Mouse (Mus musculus): Measurements from ENCODE around the gene Rab30. TPM values are rescaled to one million over a fixed set of nuclear protein-coding genes. Genes with fewer than 3 reads are reported as not detected.

Rab30 gene
- total and polyA plus RNA-seq, 2 experiments from 2014 or later = 6.1 to 7.3 TPM

DNA sequence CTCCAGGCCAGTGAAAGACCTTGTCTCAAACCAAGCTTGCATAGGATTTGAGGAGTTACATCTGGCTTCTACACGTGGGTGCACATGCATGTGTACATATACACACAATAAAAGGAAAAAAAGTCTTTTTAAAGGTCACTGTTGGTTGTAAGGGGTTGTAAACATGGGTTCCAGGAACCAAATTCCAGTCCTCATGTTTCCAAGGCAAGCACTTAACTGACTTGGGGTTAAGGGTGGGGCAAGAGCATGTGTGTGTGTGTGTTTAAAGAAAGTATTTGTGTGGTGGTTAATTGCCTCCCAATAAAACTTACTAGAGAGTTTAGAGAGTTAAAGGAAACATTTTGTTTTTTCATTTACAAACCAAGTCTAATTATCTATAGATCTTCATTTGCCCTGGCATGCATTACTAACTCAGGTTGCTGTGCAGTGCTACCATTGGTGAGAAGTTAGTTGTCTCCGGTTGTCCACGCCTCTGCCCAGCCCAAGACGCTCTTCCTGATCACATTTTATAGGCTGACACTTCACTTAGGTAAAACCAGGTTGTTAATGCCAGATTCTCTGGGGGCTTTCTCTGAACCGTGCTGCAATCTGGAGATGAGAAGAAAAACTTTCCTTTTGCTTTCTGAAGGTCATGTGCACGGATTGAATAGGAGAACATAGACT lies 143.7 kb downstream of the Rab30 start:
- TF ChIP-seq EP300 (IDR thresholded peaks at IDR 0.05; ENCODE audit: low read depth) = no peak
- TF ChIP-seq CTCF (IDR thresholded peaks at IDR 0.05; ENCODE audit: low read depth) = no peak
- Histone ChIP-seq H3K36me3 (replicated peaks; ENCODE audit: control insufficient read depth, insufficient read depth, low read length) (no peaks in the 10 kb centered on the region), H3K9me3 (replicated peaks; ENCODE audit: control insufficient read depth, low read length) (no peaks in the 10 kb centered on the region), H3K9ac (replicated peaks; ENCODE audit: low read depth, low read length) (no peak overlapping the region), H3K27ac (ENCODE audit: low read depth) (no peak overlapping the region), H3K4me1 (ENCODE audit: control insufficient read depth, insufficient read depth) (no peaks in the 10 kb centered on the region), H3K4me3 (ENCODE audit: low read depth, low read length) (no peak overlapping the region), H3K4me2 (ENCODE audit: low read depth, low read length) (no peak overlapping the region), H3K27me3 (ENCODE audit: control insufficient read depth, insufficient read depth, low read length) (no peaks in the 10 kb centered on the region)
- ATAC-seq (ENCODE audit: insufficient read depth, low read depth) (no peak), DNase-seq (ENCODE audit: low spot score) (no peak)
- whole genome bisulfite sequencing = 81% methylated on average over 6 of the region's 6 CpGs

DNA sequence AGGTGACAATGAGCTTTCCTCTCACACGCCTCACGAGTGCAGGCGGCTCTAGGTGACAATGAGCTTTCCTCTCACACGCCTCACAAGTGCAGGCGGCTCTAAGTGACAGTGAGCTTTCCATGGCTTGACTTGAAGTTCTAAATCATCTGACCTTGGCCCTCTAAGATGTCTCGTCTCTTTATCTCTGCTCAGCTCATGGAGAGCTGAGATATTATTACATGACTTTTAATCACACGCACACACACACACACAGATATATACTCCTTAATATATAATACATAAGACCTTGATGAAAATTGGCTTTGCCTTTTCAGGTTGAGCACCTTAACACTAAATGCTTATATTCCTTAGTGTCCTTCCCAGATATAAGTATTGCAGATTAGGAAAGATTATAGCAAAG lies 145.4 kb downstream of the Rab30 start:
- no peaks in the 10 kb centered on the region for H3K9me3 ChIP-seq (replicated peaks; ENCODE audit: control insufficient read depth, low read length)
- DNase-seq (ENCODE audit: low spot score) (no peak), ATAC-seq (ENCODE audit: insufficient read depth, low read depth) (no peak)
- H3K27ac ChIP-seq (ENCODE audit: low read depth) = 0 out of 2 replicates have a peak overlapping the region, but pooled peaks have one; percentile 1
- H3K4me2 ChIP-seq (ENCODE audit: low read depth, low read length) = no peak overlapping the region
- TF ChIP-seq EP300 (IDR thresholded peaks at IDR 0.05; ENCODE audit: low read depth) (no peak), CTCF (IDR thresholded peaks at IDR 0.05; ENCODE audit: low read depth) (no peak)
- no peaks in the 10 kb centered on the region for H3K36me3 ChIP-seq (replicated peaks; ENCODE audit: control insufficient read depth, insufficient read depth, low read length)
- WGBS = 40% methylated on average over 7 of the region's 7 CpGs
- H3K4me3 ChIP-seq (ENCODE audit: low read depth, low read length) = no peak overlapping the region
- H3K4me1 ChIP-seq (ENCODE audit: control insufficient read depth, insufficient read depth) = 0 out of 2 replicates have a peak, but pooled peaks cover 5% of the 10 kb centered on the region
- no peak overlapping the region for H3K9ac ChIP-seq (replicated peaks; ENCODE audit: low read depth, low read length)
- H3K27me3 ChIP-seq (ENCODE audit: control insufficient read depth, insufficient read depth, low read length) = no peaks in the 10 kb centered on the region

DNA sequence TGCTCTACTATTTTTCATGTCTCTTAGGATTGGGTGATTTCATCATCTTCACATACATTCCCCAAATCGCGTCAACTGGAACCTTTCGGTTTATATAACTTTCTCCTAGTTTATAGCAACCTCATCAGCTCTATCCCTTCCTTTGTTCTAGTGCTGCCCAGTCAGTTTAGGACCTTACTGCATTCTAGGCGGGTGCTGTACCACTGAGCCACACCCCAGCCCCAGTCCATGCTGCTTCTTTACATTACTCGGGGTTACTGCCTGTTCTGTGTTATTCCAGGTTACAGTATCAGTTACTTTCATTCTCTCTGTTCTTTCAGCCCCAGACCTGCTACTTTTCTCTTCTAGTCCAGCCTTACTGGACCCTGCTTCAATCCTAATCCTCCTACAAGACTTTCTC lies 145.8 kb downstream of the Rab30 start:
- Histone ChIP-seq H3K27ac (ENCODE audit: low read depth) (no peak overlapping the region), H3K36me3 (replicated peaks; ENCODE audit: control insufficient read depth, insufficient read depth, low read length) (no peaks in the 10 kb centered on the region), H3K4me1 (ENCODE audit: control insufficient read depth, insufficient read depth) (0 out of 2 replicates have a peak, but pooled peaks cover 5% of the 10 kb centered on the region), H3K9ac (replicated peaks; ENCODE audit: low read depth, low read length) (no peak overlapping the region), H3K27me3 (ENCODE audit: control insufficient read depth, insufficient read depth, low read length) (no peaks in the 10 kb centered on the region), H3K4me2 (ENCODE audit: low read depth, low read length) (no peak overlapping the region), H3K4me3 (ENCODE audit: low read depth, low read length) (no peak overlapping the region), H3K9me3 (replicated peaks; ENCODE audit: control insufficient read depth, low read length) (no peaks in the 10 kb centered on the region)
- DNase-seq (ENCODE audit: low spot score) (no peak), ATAC-seq (ENCODE audit: insufficient read depth, low read depth) (no peak)
- TF ChIP-seq CTCF (IDR thresholded peaks at IDR 0.05; ENCODE audit: low read depth) (no peak), EP300 (IDR thresholded peaks at IDR 0.05; ENCODE audit: low read depth) (no peak)
- 89% methylated on average over 5 of the region's 5 CpGs for WGBS

- ATAC-seq (ENCODE audit: insufficient read depth, low read depth) = no peak
- no peak overlapping the region for H3K4me3 ChIP-seq (ENCODE audit: low read depth, low read length)
- 42% methylated on average over 1 of the region's 1 CpGs for WGBS
Observed at GRCm38 (mm10) chr7:92890211-92890610, 148.8 kb downstream of the Rab30 start.

DNA sequence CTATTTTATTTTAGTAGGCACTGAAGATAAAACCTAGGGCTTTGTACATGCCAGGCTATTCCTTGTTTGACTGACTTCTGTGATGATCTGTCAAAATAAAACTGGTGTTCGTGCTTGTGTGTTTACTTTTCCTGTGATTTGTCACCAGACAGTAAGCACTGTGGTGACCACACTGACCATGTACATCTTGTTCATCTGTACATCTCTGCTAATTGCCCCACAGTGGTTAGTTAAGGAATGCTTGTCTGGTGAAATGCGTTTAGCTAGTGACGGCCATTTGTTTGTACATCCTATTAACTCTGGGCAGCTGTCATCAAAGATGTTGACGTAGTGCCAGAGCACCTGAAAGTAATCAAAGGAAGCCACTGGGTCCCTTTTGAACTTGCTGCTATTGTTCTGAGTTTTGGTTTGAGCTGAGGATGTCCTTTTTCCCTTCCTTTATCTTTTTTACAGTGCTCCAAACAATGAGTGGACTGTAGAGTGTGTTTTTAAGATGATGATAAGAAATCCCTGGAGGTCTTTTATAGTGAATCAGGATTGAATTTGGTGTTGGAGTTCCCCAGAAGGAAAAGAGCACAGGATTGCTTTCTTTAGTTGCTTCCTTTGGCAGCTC lies 149.3 kb downstream of the Rab30 start:
- Histone ChIP-seq H3K9ac (replicated peaks; ENCODE audit: low read depth, low read length) (no peak overlapping the region), H3K4me2 (ENCODE audit: low read depth, low read length) (no peak overlapping the region), H3K27ac (ENCODE audit: low read depth) (peak overlapping the region; percentile 38), H3K27me3 (ENCODE audit: control insufficient read depth, insufficient read depth, low read length) (no peaks in the 10 kb centered on the region), H3K36me3 (replicated peaks; ENCODE audit: control insufficient read depth, insufficient read depth, low read length) (no peaks in the 10 kb centered on the region), H3K9me3 (replicated peaks; ENCODE audit: control insufficient read depth, low read length) (0 out of 2 replicates have a peak, but pooled peaks cover 2% of the 10 kb centered on the region), H3K4me3 (ENCODE audit: low read depth, low read length) (no peak overlapping the region), H3K4me1 (ENCODE audit: control insufficient read depth, insufficient read depth) (0 out of 2 replicates have a peak, but pooled peaks cover 5% of the 10 kb centered on the region)
- 0 out of 2 replicates have a peak, but pooled peaks have one; percentile 24 for ATAC-seq (ENCODE audit: insufficient read depth, low read depth)
- WGBS = 34% methylated on average over 4 of the region's 4 CpGs
- peak; percentile 18 for DNase-seq (ENCODE audit: low spot score)
- TF ChIP-seq CTCF (IDR thresholded peaks at IDR 0.05; ENCODE audit: low read depth) (no peak), EP300 (IDR thresholded peaks at IDR 0.05; ENCODE audit: low read depth) (no peak)

More at GRCm38 (mm10) chr7:92890211-92890610, 148.8 kb downstream of the Rab30 start:
- no peak for DNase-seq (ENCODE audit: low spot score)
- no peak overlapping the region for H3K27ac ChIP-seq (ENCODE audit: low read depth)
- no peaks in the 10 kb centered on the region for H3K36me3 ChIP-seq (replicated peaks; ENCODE audit: control insufficient read depth, insufficient read depth, low read length)
- no peak overlapping the region for H3K4me2 ChIP-seq (ENCODE audit: low read depth, low read length)
- no peak overlapping the region for H3K9ac ChIP-seq (replicated peaks; ENCODE audit: low read depth, low read length)
- H3K9me3 ChIP-seq (replicated peaks; ENCODE audit: control insufficient read depth, low read length) = 0 out of 2 replicates have a peak, but pooled peaks cover 2% of the 10 kb centered on the region
- H3K27me3 ChIP-seq (ENCODE audit: control insufficient read depth, insufficient read depth, low read length) = no peaks in the 10 kb centered on the region
- H3K4me1 ChIP-seq (ENCODE audit: control insufficient read depth, insufficient read depth) = 0 out of 2 replicates have a peak, but pooled peaks cover 5% of the 10 kb centered on the region
- no peak for TF ChIP-seq CTCF (IDR thresholded peaks at IDR 0.05; ENCODE audit: low read depth)
- no peak for TF ChIP-seq EP300 (IDR thresholded peaks at IDR 0.05; ENCODE audit: low read depth)
